Mouse (Mus musculus): ENCODE results near the gene C530008M17Rik. TPM values are rescaled to one million over a fixed set of nuclear protein-coding genes. Genes with fewer than 3 reads are reported as not detected.

C530008M17Rik gene
- polyA plus RNA-seq, 1 experiment, result 42.0 TPM

DNA sequence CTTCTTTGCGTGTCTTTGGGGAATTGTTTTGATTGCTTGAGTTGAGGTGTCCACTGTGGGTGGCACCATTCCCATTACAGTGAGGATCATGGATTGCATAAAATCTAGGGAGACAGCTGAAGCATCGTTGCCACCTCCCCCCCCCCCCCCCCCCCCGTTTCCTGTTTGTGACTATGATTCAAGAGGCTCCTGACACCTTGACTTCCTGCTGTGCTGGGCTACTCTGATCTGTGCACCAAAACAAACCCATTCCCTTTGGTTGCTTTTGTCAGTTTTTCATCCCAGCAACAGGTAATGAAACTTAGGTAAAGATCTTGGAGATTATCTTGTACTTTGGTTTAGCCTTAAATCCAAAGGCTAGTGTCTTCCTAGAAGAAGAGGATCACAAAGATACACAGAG is 24.6 kb downstream of the C530008M17Rik start:
- H3K4me3 ChIP-seq (replicated peaks), result no peak overlapping the region
- TF ChIP-seq GATA1 (IDR thresholded peaks at IDR 0.05; ENCODE audit: borderline replicate concordance, low read length) (no peak), FLI1 (IDR thresholded peaks at IDR 0.05; ENCODE audit: low read length) (no peak)
- H3K36me3 ChIP-seq (replicated peaks; ENCODE audit: low read length), result peaks cover 53% of the 10 kb centered on the region
- H3K4me1 ChIP-seq, result peaks cover 66% of the 10 kb centered on the region
- peaks cover 10% of the 10 kb centered on the region; the same call in 1 of the 2 replicates for H3K9me3 ChIP-seq
- H3K27me3 ChIP-seq (replicated peaks), result no peaks in the 10 kb centered on the region

DNA sequence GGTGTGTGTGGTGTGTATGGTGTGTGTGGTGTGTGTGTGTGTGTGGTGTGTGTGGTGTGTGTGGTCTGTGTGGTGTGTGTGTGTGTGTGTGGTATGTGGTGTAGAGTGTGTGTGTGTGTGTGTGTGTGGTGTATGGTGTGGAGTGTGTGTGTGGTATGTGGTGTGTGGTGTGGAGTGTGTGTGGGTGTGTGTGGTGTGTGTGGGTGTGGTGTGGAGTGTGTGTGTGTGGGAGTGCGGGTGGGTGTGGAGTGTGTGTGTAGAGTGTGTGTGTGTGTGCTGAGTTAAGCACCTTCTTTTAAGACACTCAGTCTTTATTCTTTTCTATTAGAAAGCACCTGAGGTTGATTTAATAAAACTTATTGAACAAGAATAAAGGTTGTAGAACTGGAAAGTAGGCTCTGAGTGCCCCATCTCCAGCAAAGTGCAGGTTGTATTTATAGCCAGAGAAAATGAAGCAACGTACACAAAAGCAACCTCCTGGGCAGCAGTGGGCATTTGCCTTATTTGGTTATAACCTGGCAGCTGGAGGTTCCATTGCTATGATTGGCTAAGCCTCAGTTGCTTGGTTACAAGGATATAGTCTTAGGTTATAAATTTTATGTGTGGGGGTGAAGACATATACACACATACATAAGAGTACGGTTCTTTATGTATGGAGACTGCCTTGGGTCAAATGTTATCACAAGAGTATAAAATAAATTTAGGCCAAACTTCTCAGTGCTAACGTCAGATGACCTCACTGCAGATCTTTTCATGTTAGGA is 25.8 kb downstream of the C530008M17Rik start:
- H3K36me3 ChIP-seq (replicated peaks; ENCODE audit: low read length), result peaks cover 50% of the 10 kb centered on the region
- H3K9me3 ChIP-seq, result peaks cover 10% of the 10 kb centered on the region; the same call in 1 of the 2 replicates
- no peak overlapping the region for H3K4me3 ChIP-seq (replicated peaks)
- no peaks in the 10 kb centered on the region for H3K27me3 ChIP-seq (replicated peaks)
- H3K4me1 ChIP-seq, result peaks cover 66% of the 10 kb centered on the region
- no peak for TF ChIP-seq GATA1 (IDR thresholded peaks at IDR 0.05; ENCODE audit: borderline replicate concordance, low read length)
- no peak for TF ChIP-seq FLI1 (IDR thresholded peaks at IDR 0.05; ENCODE audit: low read length)

DNA sequence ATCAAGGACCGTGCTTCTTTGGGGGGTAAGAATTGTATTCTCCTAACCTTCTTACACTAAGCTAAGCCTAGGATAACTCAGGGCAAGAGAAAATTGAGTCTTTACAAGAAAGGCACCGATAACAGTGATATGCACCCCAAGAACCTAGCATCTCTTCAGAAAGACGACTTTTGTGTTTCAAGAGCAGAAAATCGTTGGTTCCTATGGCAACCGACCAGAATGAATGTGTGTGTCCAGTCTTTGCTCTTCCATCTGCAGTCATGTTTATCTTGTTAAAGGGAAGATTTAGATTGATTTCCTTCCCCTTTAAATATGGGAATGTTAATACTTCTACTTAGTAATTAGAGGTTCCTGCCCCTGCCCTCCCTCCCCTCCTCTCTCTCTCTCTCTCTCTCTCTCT is 27.1 kb downstream of the C530008M17Rik start:
- Histone ChIP-seq H3K36me3 (replicated peaks; ENCODE audit: low read length) (peaks cover 47% of the 10 kb centered on the region), H3K4me3 (replicated peaks) (no peak overlapping the region), H3K4me1 (peaks cover 75% of the 10 kb centered on the region), H3K27me3 (replicated peaks) (no peaks in the 10 kb centered on the region), H3K9me3 (peaks cover 10% of the 10 kb centered on the region; the same call in 1 of the 2 replicates)
- TF ChIP-seq FLI1 (IDR thresholded peaks at IDR 0.05; ENCODE audit: low read length) (no peak), GATA1 (IDR thresholded peaks at IDR 0.05; ENCODE audit: borderline replicate concordance, low read length) (no peak)

DNA sequence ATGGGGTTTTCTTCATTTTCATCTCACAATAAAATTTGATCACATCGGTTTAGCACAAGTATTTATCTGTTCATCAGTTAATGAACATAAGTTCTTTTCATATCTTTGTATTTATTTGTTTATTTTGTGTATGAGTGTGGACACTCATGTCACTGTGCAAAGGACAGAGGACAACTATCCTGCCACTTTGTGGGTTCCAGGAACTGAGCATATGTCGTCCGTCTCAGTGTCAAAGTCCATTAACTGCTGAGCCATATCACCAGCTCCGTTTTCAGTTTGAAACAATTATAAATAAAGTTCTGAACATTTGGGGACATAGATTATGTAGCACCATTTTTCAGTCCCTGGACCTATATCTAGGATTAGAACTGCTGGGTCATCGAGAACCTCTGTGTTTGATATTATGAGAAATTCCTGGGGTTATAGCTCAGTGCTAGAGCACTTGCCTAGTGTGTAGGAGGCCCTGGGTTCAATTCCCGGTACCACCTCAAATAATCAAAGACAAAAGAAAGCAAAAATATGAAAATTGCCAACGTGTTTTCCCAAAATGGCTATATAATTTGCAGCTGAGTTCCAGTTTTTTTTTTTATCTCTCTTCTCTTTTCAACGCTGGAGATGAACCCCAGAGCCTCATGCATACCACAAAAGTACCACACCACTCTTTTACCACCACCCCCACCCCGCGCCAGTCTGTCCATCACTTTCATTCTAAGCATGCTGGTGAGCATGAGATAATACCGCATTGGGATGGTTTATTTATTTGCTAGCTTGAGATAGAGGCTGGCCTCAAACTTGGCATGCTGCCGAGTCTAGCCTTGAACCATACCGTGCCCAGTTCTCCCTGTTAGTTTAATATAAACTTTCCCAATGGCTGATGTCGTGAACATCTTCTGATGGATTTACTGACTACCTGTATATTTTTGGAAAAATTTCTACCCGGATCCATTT is 28.6 kb downstream of the C530008M17Rik start:
- H3K36me3 ChIP-seq (replicated peaks; ENCODE audit: low read length), result peaks cover 39% of the 10 kb centered on the region
- H3K27me3 ChIP-seq (replicated peaks), result no peaks in the 10 kb centered on the region
- H3K4me1 ChIP-seq, result peaks cover 79% of the 10 kb centered on the region
- 0 out of 2 replicates have a peak, but pooled peaks cover 5% of the 10 kb centered on the region for H3K9me3 ChIP-seq
- no peak overlapping the region for H3K4me3 ChIP-seq (replicated peaks)
- TF ChIP-seq GATA1 (IDR thresholded peaks at IDR 0.05; ENCODE audit: borderline replicate concordance, low read length), result no peak
- no peak for TF ChIP-seq FLI1 (IDR thresholded peaks at IDR 0.05; ENCODE audit: low read length)

DNA sequence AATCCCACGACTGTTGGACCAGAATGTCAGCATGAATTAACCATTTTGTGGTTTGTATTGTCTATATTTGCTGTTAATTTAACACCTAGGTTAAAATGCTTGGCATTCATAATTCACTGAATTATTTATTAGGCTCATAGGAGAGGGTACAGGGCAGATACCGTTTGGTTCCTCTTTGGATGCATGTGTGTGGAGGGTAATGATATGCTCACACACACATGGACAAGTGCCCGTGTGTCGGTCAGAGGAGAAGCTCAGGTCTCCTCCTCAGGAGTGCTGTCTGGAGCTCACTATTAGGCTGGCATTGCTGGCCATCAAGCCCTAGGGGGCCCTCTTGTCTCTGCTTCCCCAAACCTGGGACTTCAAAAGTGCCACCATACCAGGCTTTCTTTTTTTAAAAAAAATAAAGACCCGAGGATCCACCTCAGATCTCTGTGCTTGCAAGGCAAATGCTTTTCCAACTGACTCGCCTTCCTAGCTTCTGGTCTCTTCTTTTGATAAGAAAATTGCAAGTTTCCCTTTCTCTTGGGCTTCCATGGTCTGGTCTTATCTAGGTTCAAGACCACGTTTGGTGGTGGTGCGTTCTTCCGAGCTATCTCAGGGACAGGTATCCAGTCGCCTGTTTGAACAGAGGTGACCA is 31.8 kb downstream of the C530008M17Rik start:
- Histone ChIP-seq H3K9me3 (no peaks in the 10 kb centered on the region), H3K36me3 (replicated peaks; ENCODE audit: low read length) (peaks cover 48% of the 10 kb centered on the region), H3K27me3 (replicated peaks) (no peaks in the 10 kb centered on the region), H3K4me3 (replicated peaks) (peak overlapping the region; percentile 69), H3K4me1 (peaks cover 77% of the 10 kb centered on the region)
- TF ChIP-seq GATA1 (IDR thresholded peaks at IDR 0.05; ENCODE audit: borderline replicate concordance, low read length) (no peak), FLI1 (IDR thresholded peaks at IDR 0.05; ENCODE audit: low read length) (no peak)

DNA sequence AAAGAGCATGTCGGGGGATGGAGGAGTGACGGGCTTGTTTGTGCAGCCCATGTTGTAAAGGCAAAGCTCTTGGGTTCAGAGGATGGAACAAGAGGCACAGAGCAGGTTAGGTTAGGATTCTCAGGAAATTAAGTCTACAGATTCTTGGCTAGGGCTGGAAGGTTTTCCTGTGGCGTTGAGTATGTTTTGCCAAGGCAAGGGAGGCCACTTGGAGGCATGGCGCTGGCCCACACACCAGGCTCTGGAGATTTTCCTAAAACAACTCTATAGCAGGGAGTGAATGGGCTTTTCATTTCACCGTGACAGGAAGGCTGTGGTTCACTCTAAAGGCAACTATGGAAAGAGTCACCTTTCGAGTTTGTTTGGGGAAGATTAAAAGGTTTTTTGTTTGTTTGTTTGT is 32.3 kb downstream of the C530008M17Rik start:
- Histone ChIP-seq H3K4me3 (replicated peaks) (peak overlapping the region; percentile 69), H3K9me3 (no peaks in the 10 kb centered on the region), H3K27me3 (replicated peaks) (no peaks in the 10 kb centered on the region), H3K4me1 (peaks cover 80% of the 10 kb centered on the region), H3K36me3 (replicated peaks; ENCODE audit: low read length) (peaks cover 53% of the 10 kb centered on the region)
- TF ChIP-seq GATA1 (IDR thresholded peaks at IDR 0.05; ENCODE audit: borderline replicate concordance, low read length), result no peak

DNA sequence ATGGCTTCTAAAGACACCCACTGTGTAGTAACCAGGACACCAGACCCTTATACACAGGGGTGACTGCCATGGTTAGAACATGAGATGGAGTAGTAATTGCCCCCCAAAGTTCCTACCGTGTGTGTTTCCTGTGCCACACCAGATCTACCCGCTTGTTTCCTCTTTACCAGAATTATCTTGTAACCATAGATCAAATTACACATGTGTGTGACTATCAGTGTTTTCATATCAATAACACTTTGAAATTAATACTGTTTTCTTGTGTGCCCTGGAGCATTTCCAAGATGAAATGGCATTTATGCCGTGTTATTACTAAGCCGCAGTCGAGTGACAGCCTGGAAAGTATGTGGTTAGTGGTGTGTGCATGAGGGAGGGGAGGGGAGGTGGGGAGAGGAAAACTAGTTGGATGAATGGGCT is 33.9 kb downstream of the C530008M17Rik start:
- Histone ChIP-seq H3K4me1 (peaks cover 75% of the 10 kb centered on the region), H3K36me3 (replicated peaks; ENCODE audit: low read length) (peaks cover 60% of the 10 kb centered on the region), H3K4me3 (replicated peaks) (peak overlapping the region; percentile 59), H3K27me3 (replicated peaks) (no peaks in the 10 kb centered on the region), H3K9me3 (peaks cover 10% of the 10 kb centered on the region)
- TF ChIP-seq GATA1 (IDR thresholded peaks at IDR 0.05; ENCODE audit: borderline replicate concordance, low read length), result no peak
- TF ChIP-seq FLI1 (IDR thresholded peaks at IDR 0.05; ENCODE audit: low read length), result no peak

DNA sequence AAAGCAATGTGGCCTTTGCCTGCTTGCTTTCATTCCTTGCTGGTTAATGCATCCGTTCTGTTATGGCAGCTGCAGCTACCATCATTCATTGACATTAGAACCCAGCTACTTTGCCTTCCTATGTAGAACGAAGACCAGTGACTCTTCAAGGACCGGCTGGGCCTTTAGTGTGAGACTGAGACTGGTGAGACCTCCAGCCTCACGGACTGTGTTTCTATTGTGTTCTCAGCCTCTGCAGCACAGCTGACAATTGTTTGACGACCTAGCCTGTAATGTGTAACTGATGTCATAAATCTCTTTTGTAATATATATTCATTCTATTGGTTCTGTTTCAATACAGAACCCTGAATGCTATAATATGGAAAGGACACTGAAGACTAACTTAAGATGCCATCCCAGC is 34.9 kb downstream of the C530008M17Rik start:
- H3K9me3 ChIP-seq, result peaks cover 18% of the 10 kb centered on the region
- no peaks in the 10 kb centered on the region for H3K27me3 ChIP-seq (replicated peaks)
- H3K4me3 ChIP-seq (replicated peaks), result no peak overlapping the region
- peaks cover 64% of the 10 kb centered on the region for H3K4me1 ChIP-seq
- peaks cover 65% of the 10 kb centered on the region for H3K36me3 ChIP-seq (replicated peaks; ENCODE audit: low read length)
- TF ChIP-seq GATA1 (IDR thresholded peaks at IDR 0.05; ENCODE audit: borderline replicate concordance, low read length) (no peak), FLI1 (IDR thresholded peaks at IDR 0.05; ENCODE audit: low read length) (no peak)

DNA sequence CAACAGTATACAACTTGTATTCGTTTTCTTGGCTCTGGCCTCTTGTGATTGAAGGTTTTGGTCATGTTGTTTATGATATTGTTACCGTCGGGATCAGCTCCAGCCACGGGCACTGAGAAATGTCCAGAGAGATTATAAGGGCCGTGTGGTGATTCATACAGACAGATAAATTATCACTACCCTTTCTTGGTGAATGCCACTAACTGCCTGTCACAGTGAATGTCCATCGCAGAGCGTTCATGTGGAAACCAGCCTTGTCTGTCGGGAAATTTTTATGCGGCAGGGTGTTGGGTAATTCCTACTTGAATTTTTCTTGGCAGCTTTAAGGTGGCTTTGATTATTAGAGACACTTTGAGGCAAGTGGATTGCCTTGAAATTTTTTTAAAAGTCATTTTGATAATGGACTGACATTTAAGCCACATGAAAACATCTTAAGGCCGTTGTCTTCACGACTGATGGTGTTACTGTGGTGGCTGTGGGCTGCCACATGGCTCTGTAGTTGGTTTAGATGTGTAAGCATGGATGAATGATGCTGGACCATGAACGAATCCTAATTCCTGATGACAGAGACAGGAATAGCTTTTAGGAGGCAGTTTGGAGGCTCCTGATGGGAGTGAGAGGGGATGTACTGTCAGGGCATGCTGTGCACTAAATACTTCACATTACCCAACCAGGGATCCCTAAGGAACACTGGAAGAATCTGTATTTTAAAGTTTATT is 35.6 kb downstream of the C530008M17Rik start:
- H3K9me3 ChIP-seq, result peaks cover 18% of the 10 kb centered on the region
- H3K4me3 ChIP-seq (replicated peaks), result no peak overlapping the region
- peaks cover 59% of the 10 kb centered on the region for H3K4me1 ChIP-seq
- TF ChIP-seq FLI1 (IDR thresholded peaks at IDR 0.05; ENCODE audit: low read length) (no peak), GATA1 (IDR thresholded peaks at IDR 0.05; ENCODE audit: borderline replicate concordance, low read length) (no peak)
- H3K27me3 ChIP-seq (replicated peaks), result no peaks in the 10 kb centered on the region
- peaks cover 63% of the 10 kb centered on the region for H3K36me3 ChIP-seq (replicated peaks; ENCODE audit: low read length)
